Mouse (Mus musculus) embryonic fibroblast, embryonic 13.5 days (primary cell): ENCODE results near the gene Ush1g.

Source experiments
- CTCF ChIP-seq: IDR thresholded peaks from 2 replicates; pipeline ENCODE4 v1.5.1; 2011; ENCODE audit warnings: mild to moderate bottlenecking, control low read depth, low read length, moderate library complexity, borderline replicate concordance; ENCODE audit not compliant: insufficient read depth
- POLR2A ChIP-seq: IDR thresholded peaks from 2 replicates; pipeline ENCODE4 v1.6.1; 2011; ENCODE audit warnings: low read depth, mild to moderate bottlenecking, control low read depth, low read length, moderate library complexity

DNA sequence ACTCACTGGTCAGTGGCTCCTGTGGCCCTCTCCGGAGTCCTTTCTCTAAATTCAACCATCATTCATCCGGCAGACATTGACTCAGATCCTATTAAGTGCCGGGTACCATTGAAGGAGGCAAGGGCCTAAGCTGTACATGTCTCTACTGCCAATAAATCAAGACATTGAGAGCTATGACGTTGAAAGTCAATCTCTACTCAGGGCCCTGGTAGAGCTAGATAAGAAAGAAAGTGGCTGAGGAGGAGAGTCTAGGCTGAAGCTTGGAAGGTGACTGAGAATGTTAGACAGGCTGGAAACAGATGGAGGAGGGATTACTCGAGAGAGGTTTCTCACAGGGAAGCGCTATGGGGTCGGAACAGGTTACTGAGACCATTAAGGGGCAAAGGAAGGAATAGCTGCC is 48.5 kb upstream of the Ush1g start:
- TF ChIP-seq CTCF (no peak), POLR2A (no peak)
